Mouse (Mus musculus): ENCODE data around the gene Spag16. TPM values are rescaled to one million over a fixed set of nuclear protein-coding genes. Genes with fewer than 3 reads are reported as not detected.

Spag16 gene
- polyA plus RNA-seq, 1 experiment from 2014 or later, result 4.4 TPM

Other genes starting within 250 kb of the Spag16 start
- gene Ikzf2, start 139.7 kb upstream of the Spag16 start, polyA plus RNA-seq (2015; fragmentation: Nextera tagmentation; extraction: Ambion mirVana), result 5.4 and 5.6 TPM in 2 replicates

Measured in embryonic facial prominence, embryonic 15.5 days (tissue).